Mouse (Mus musculus) adrenal gland, postnatal 25 days (tissue): Measurements from ENCODE around the gene 1700022I11Rik. TPM values are rescaled to one million over a fixed set of nuclear protein-coding genes. Genes with fewer than 3 reads are reported as not detected.

Source experiments
- DNase-seq: peaks from one replicate; pipeline ENCODE4 v3.0.0; 2021; ENCODE audit warnings: mixed read lengths
- total RNA-seq: library from RNA; stranded (reverse); gene quantifications from 2 replicates; pipeline ENCODE4 v1.2.3, GENCODE M21; 2021

1700022I11Rik gene
- total RNA-seq, 1 experiment from 2014 or later: not detected

- DNase-seq: no peak
Measured at GRCm38 (mm10) chr4:43001272-43001671, 31.9 kb downstream of the 1700022I11Rik start.

GRCm38 (mm10) chr4:43002756-43003439, 33.5 kb downstream of the 1700022I11Rik start:
- no peak for DNase-seq

GRCm38 (mm10) chr4:43004951-43005350, 35.5 kb downstream of the 1700022I11Rik start:
- no peak for DNase-seq

- no peak for DNase-seq
Measured at GRCm38 (mm10) chr4:43005765-43006164, 36.4 kb downstream of the 1700022I11Rik start.

- peak; percentile 87 for DNase-seq
Measured at GRCm38 (mm10) chr4:43010161-43011038, 41.0 kb downstream of the 1700022I11Rik start, which contains the start of gene Fancg. TSS of gene Fancg (minus strand) at chr4:43010506.

- DNase-seq: no peak
Measured at GRCm38 (mm10) chr4:43012091-43012490, 42.7 kb downstream of the 1700022I11Rik start.

GRCm38 (mm10) chr4:43018156-43018555, 48.8 kb downstream of the 1700022I11Rik start:
- DNase-seq: peak; percentile 38

- DNase-seq: no peak
Measured at GRCm38 (mm10) chr4:43019176-43019575, 49.8 kb downstream of the 1700022I11Rik start.

- no peak for DNase-seq
Measured at GRCm38 (mm10) chr4:43019641-43020465, 50.4 kb downstream of the 1700022I11Rik start.

GRCm38 (mm10) chr4:43020876-43021275, 51.5 kb downstream of the 1700022I11Rik start:
- no peak for DNase-seq

GRCm38 (mm10) chr4:43021341-43021740, 51.9 kb downstream of the 1700022I11Rik start:
- DNase-seq: no peak

GRCm38 (mm10) chr4:43024673-43025072, 55.3 kb downstream of the 1700022I11Rik start:
- DNase-seq: no peak

GRCm38 (mm10) chr4:43025084-43025960, 55.9 kb downstream of the 1700022I11Rik start, which contains the start of gene Pigo:
TSS of gene Pigo (minus strand) at chr4:43025819.
- peak; percentile 95 for DNase-seq

GRCm38 (mm10) chr4:43029121-43029520, 59.7 kb downstream of the 1700022I11Rik start:
- no peak for DNase-seq

GRCm38 (mm10) chr4:43029749-43030148, 60.3 kb downstream of the 1700022I11Rik start:
- no peak for DNase-seq

- no peak for DNase-seq
Measured at GRCm38 (mm10) chr4:43030352-43030751, 60.9 kb downstream of the 1700022I11Rik start.

GRCm38 (mm10) chr4:43030780-43031230, 61.4 kb downstream of the 1700022I11Rik start:
- DNase-seq: peak; percentile 53

- DNase-seq: peak; percentile 90
Measured at GRCm38 (mm10) chr4:43031237-43031995, 62.0 kb downstream of the 1700022I11Rik start, which contains the start of gene Stoml2. TSS of gene Stoml2 (minus strand) at chr4:43031710.

- DNase-seq: no peak
Measured at GRCm38 (mm10) chr4:43032501-43032900, 63.1 kb downstream of the 1700022I11Rik start.
